Mouse (Mus musculus): ENCODE results near the gene Vps50. TPM values are rescaled to one million over a fixed set of nuclear protein-coding genes. Genes with fewer than 3 reads are reported as not detected.

Gene Vps50
- total and polyA plus RNA-seq, 3 experiments, result 17.0 to 39.1 (median 19.6) TPM

- no peak for DNase-seq (ENCODE audit: extremely low read depth)
- no peak overlapping the region for H3K4me2 ChIP-seq (ENCODE audit: insufficient read depth, low read depth, poor library complexity, severe bottlenecking)
- no peak overlapping the region for H3K4me3 ChIP-seq (replicated peaks in 1 of 3; ENCODE audit: low read depth in 2 of 3, low read length in 2 of 3, poor library complexity in 1 of 3)
- TF ChIP-seq JUND (conservative IDR thresholded peaks at IDR 0.05; ENCODE audit: low read depth, low read length) (no peak), EP300 (IDR thresholded peaks at IDR 0.05; ENCODE audit: low read length) (peak; percentile 68; the same call in 1 of the 2 replicates), MAX (IDR thresholded peaks at IDR 0.05; ENCODE audit: low read length) (no peak), ETS1 (conservative IDR thresholded peaks at IDR 0.05; ENCODE audit: low read depth, low read length) (no peak), HCFC1 (IDR thresholded peaks at IDR 0.05; ENCODE audit: low read depth, low read length) (no peak), TCF12 (IDR thresholded peaks at IDR 0.05; ENCODE audit: low read depth, low read length) (no peak), PAX5 (IDR thresholded peaks at IDR 0.05; ENCODE audit: low read length) (no peak), MAZ (IDR thresholded peaks at IDR 0.05; ENCODE audit: low read depth, low read length) (no peak), POLR2A (IDR thresholded peaks at IDR 0.05; ENCODE audit: low read depth, low read length) (no peak), MAFK (IDR thresholded peaks at IDR 0.05; ENCODE audit: insufficient replicate concordance, low read length) (no peak), USF2 (conservative IDR thresholded peaks at IDR 0.05; ENCODE audit: low read depth, low read length) (no peak), CHD1 (IDR thresholded peaks at IDR 0.05; ENCODE audit: low read depth, low read length) (no peak), ZC3H11A (IDR thresholded peaks at IDR 0.05; ENCODE audit: low read depth, low read length) (no peak), IRF4 (IDR thresholded peaks at IDR 0.05; ENCODE audit: low read depth, low read length) (peak; percentile 81)
- no peak overlapping the region for H3K9ac ChIP-seq (ENCODE audit: insufficient read depth, low read depth)
- no peak overlapping the region for H3K27ac ChIP-seq (ENCODE audit: insufficient read depth, low read depth)
- H3K27me3 ChIP-seq (replicated peaks), result no peaks in the 10 kb centered on the region
- no peaks in the 10 kb centered on the region for H3K9me3 ChIP-seq (replicated peaks; ENCODE audit: low read length)
- H3K79me2 ChIP-seq (replicated peaks; ENCODE audit: control insufficient read depth, extremely low read depth, insufficient read depth, poor library complexity, severe bottlenecking), result no peaks in the 10 kb centered on the region
- peaks cover 4 to 67% of the 10 kb centered on the region in 2 experiments for H3K36me3 ChIP-seq (replicated peaks in 1 of 2; ENCODE audit: control insufficient read depth in 1 of 2, insufficient read depth in 1 of 2, low read length in 1 of 2)
- dilution Hi-C loops (cut with MboI; ENCODE audit: extremely low pct_ligation_motif_present, extremely low pct_unique_long_range_greater_than_20kb, low sequenced_read_pairs) (no loop called here), in situ Hi-C loops (cut with MboI; ENCODE audit: low pct_ligation_motif_present, low pct_unique_long_range_greater_than_20kb, low sequenced_read_pairs) (no loop called here)
- H3K4me1 ChIP-seq (ENCODE audit: control insufficient read depth in 1 of 2, insufficient read depth in 2 of 2), result peaks cover 0 to 15% of the 10 kb centered on the region in 2 experiments; a peak in 2 of 4 replicates
Observed at GRCm38 (mm10) chr6:3481705-3482104, 16.5 kb upstream of the Vps50 start.

GRCm38 (mm10) chr6:3485133-3485532 is 13.0 kb upstream of the Vps50 start:
- Histone ChIP-seq H3K79me2 (replicated peaks; ENCODE audit: control insufficient read depth, extremely low read depth, insufficient read depth, poor library complexity, severe bottlenecking) (no peaks in the 10 kb centered on the region), H3K4me3 (replicated peaks in 1 of 3; ENCODE audit: low read depth in 2 of 3, low read length in 2 of 3, poor library complexity in 1 of 3) (no peak overlapping the region), H3K4me1 (ENCODE audit: control insufficient read depth in 1 of 2, insufficient read depth in 2 of 2) (peaks cover 0 to 15% of the 10 kb centered on the region in 2 experiments; a peak in 2 of 4 replicates), H3K36me3 (replicated peaks in 1 of 2; ENCODE audit: control insufficient read depth in 1 of 2, insufficient read depth in 1 of 2, low read length in 1 of 2) (peaks cover 9 to 64% of the 10 kb centered on the region in 2 experiments), H3K4me2 (ENCODE audit: insufficient read depth, low read depth, poor library complexity, severe bottlenecking) (no peak overlapping the region), H3K27ac (ENCODE audit: insufficient read depth, low read depth) (no peak overlapping the region), H3K27me3 (replicated peaks) (no peaks in the 10 kb centered on the region), H3K9me3 (replicated peaks; ENCODE audit: low read length) (no peaks in the 10 kb centered on the region), H3K9ac (ENCODE audit: insufficient read depth, low read depth) (no peak overlapping the region)
- dilution Hi-C loops (cut with MboI; ENCODE audit: extremely low pct_ligation_motif_present, extremely low pct_unique_long_range_greater_than_20kb, low sequenced_read_pairs), result no loop called here
- TF ChIP-seq IRF4 (IDR thresholded peaks at IDR 0.05; ENCODE audit: low read depth, low read length) (no peak), RCOR1 (conservative IDR thresholded peaks at IDR 0.05; ENCODE audit: low read depth, low read length) (no peak), MAX (IDR thresholded peaks at IDR 0.05; ENCODE audit: low read length) (no peak), ZC3H11A (IDR thresholded peaks at IDR 0.05; ENCODE audit: low read depth, low read length) (no peak), NELFE (IDR thresholded peaks at IDR 0.05; ENCODE audit: low read depth, low read length) (no peak), UBTF (IDR thresholded peaks at IDR 0.05; ENCODE audit: low read depth, low read length) (no peak), MAZ (IDR thresholded peaks at IDR 0.05; ENCODE audit: low read depth, low read length) (no peak), POLR2A (IDR thresholded peaks at IDR 0.05; ENCODE audit: low read depth, low read length) (no peak), MEF2A (IDR thresholded peaks at IDR 0.05; ENCODE audit: borderline replicate concordance, low read depth, low read length) (no peak), ZMIZ1 (IDR thresholded peaks at IDR 0.05; ENCODE audit: low read depth, low read length) (no peak), TCF12 (IDR thresholded peaks at IDR 0.05; ENCODE audit: low read depth, low read length) (no peak), SIN3A (IDR thresholded peaks at IDR 0.05; ENCODE audit: low read length) (no peak), GABPA (IDR thresholded peaks at IDR 0.05; ENCODE audit: insufficient replicate concordance, low read depth, low read length) (no peak), TBP (conservative IDR thresholded peaks at IDR 0.05; ENCODE audit: low read depth, low read length) (no peak), ZNF384 (IDR thresholded peaks at IDR 0.05; ENCODE audit: low read depth, low read length) (no peak), JUND (conservative IDR thresholded peaks at IDR 0.05; ENCODE audit: low read depth, low read length) (no peak)
- DNase-seq (ENCODE audit: extremely low read depth), result no peak
- in situ Hi-C loops (cut with MboI; ENCODE audit: low pct_ligation_motif_present, low pct_unique_long_range_greater_than_20kb, low sequenced_read_pairs), result no loop called here

All from CH12.LX (cell line).